Comparison of ENCODE assay signal across 18 mouse cellular contexts in genomic region chr1:37145966-37146365, GRCm38 (mm10).
DNase-seq lines count a peak whose midpoint lies in the region; ATAC-seq and TF ChIP-seq lines count a peak whose summit lies in the region.
"Had no signal": no experiment of that assay in that cellular context is flagged by ENCODE, and none has a peak within 500 bp of the region (broad histone marks: within the 10 kb centered on the region; RNA-seq: fewer than 3 reads in every experiment).

No protein-coding gene starts in this region.

- WGBS in heart, postnatal 0 days = 45% methylated on average over 4 of the region's 4 CpGs
- WGBS in heart, embryonic 10.5 days = 61% methylated on average over 4 of the region's 4 CpGs
- 62% methylated on average over 4 of the region's 4 CpGs for WGBS in limb, embryonic 14.5 days
- 91% methylated on average over 4 of the region's 4 CpGs for WGBS in limb, embryonic 10.5 days

- TF ChIP-seq POLR2A in limb, embryonic 14.5 days (IDR thresholded peaks at IDR 0.05; ENCODE audit: borderline replicate concordance, extremely low read depth, insufficient read depth, insufficient read length) = no peak
- no peak for TF ChIP-seq POLR2A in brain, embryonic 14.5 days (IDR thresholded peaks at IDR 0.05; ENCODE audit: borderline replicate concordance, extremely low read depth, insufficient read depth, insufficient read length, poor library complexity, severe bottlenecking)

- TF ChIP-seq EP300 in heart, postnatal 0 days (IDR thresholded peaks at IDR 0.05; ENCODE audit: low read depth) = no peak

- no peak overlapping the region for H3K27ac ChIP-seq in heart, postnatal 0 days (ENCODE audit: low read depth)
- H3K27ac ChIP-seq in heart, embryonic 10.5 days = no peak overlapping the region
- H3K27ac ChIP-seq in limb, embryonic 14.5 days (replicated peaks; ENCODE audit: low read depth, low read length) = no peak overlapping the region
- no peak overlapping the region for H3K27ac ChIP-seq in limb, embryonic 10.5 days
- H3K27ac ChIP-seq: forebrain, embryonic 15.5 days; hindbrain, embryonic 12.5 days; left cerebral cortex, adult 2 months; limb, embryonic 15.5 days; macrophage; midbrain, embryonic 13.5 days had no signal

- H3K4me1 ChIP-seq in heart, postnatal 0 days (ENCODE audit: control insufficient read depth, insufficient read depth) = no peaks in the 10 kb centered on the region
- no peaks in the 10 kb centered on the region for H3K4me1 ChIP-seq in heart, embryonic 10.5 days
- H3K4me1 ChIP-seq in limb, embryonic 14.5 days (ENCODE audit: control insufficient read depth, insufficient read depth, low read length) = no peaks in the 10 kb centered on the region
- no peaks in the 10 kb centered on the region for H3K4me1 ChIP-seq in limb, embryonic 10.5 days
- H3K4me1 ChIP-seq: forebrain, embryonic 15.5 days; hindbrain, embryonic 12.5 days; limb, embryonic 15.5 days; midbrain, embryonic 13.5 days had no signal

- no peaks in the 10 kb centered on the region; the same call in 1 of the 2 replicates for H3K9me3 ChIP-seq in heart, postnatal 0 days (replicated peaks; ENCODE audit: control insufficient read depth, low read length)
- H3K9me3 ChIP-seq in heart, embryonic 10.5 days = no peaks in the 10 kb centered on the region
- H3K9me3 ChIP-seq in limb, embryonic 14.5 days (ENCODE audit: control insufficient read depth, low read length) = no peaks in the 10 kb centered on the region
- H3K9me3 ChIP-seq in limb, embryonic 10.5 days (replicated peaks) = no peaks in the 10 kb centered on the region
- H3K9me3 ChIP-seq: forebrain, embryonic 15.5 days; G1E; hindbrain, embryonic 12.5 days; limb, embryonic 15.5 days; midbrain, embryonic 13.5 days had no signal

- no peaks in the 10 kb centered on the region for H3K36me3 ChIP-seq in heart, postnatal 0 days (replicated peaks; ENCODE audit: control insufficient read depth, insufficient read depth, low read length)
- no peaks in the 10 kb centered on the region for H3K36me3 ChIP-seq in heart, embryonic 10.5 days
- H3K36me3 ChIP-seq in limb, embryonic 14.5 days (ENCODE audit: control insufficient read depth, insufficient read depth, low read length) = no peaks in the 10 kb centered on the region
- H3K36me3 ChIP-seq in limb, embryonic 10.5 days = no peaks in the 10 kb centered on the region
- H3K36me3 ChIP-seq: forebrain, embryonic 15.5 days; G1E; hindbrain, embryonic 12.5 days; limb, embryonic 15.5 days; midbrain, embryonic 13.5 days had no signal

- peak; percentile 17 for DNase-seq in heart, postnatal 0 days (ENCODE audit: low spot score)
- DNase-seq in heart, embryonic 10.5 days (ENCODE audit: low spot score) = no peak
- DNase-seq in limb, embryonic 14.5 days (ENCODE audit: low spot score) = peak; percentile 45
- no peak for DNase-seq in limb, embryonic 10.5 days (ENCODE audit: low spot score)
- peak; percentile 53 for DNase-seq in brain, embryonic 14.5 days (ENCODE audit: low read depth)
- peak; percentile 31 to 48 for DNase-seq in lung, postnatal 4 days
- DNase-seq in spleen, postnatal 36 days (ENCODE audit: low spot score in 2 of 2) = no peak
- DNase-seq: adrenal gland, postnatal 25 days; cerebellum, adult 9-10 months; thymus, postnatal 36 days had no signal

- H3K9ac ChIP-seq in heart, postnatal 0 days (replicated peaks; ENCODE audit: low read depth, low read length) = no peak overlapping the region
- no peak overlapping the region for H3K9ac ChIP-seq in limb, embryonic 14.5 days (ENCODE audit: low read depth, low read length, severe bottlenecking)
- H3K9ac ChIP-seq: forebrain, embryonic 15.5 days; hindbrain, embryonic 12.5 days; limb, embryonic 15.5 days; midbrain, embryonic 13.5 days had no signal

- no peak for ATAC-seq in heart, postnatal 0 days (ENCODE audit: insufficient read depth, low read depth)
- no peak for ATAC-seq in limb, embryonic 14.5 days (ENCODE audit: low FRiP score, low read depth)
- ATAC-seq: forebrain, embryonic 15.5 days; intestine, postnatal 0 days; midbrain, embryonic 13.5 days had no signal

- no peak for TF ChIP-seq CTCF in heart, postnatal 0 days (IDR thresholded peaks at IDR 0.05; ENCODE audit: low read depth)
- TF ChIP-seq CTCF in brain, embryonic 14.5 days (IDR thresholded peaks at IDR 0.05; ENCODE audit: borderline replicate concordance, extremely low read depth, insufficient read depth, insufficient read length) = no peak

- H3K4me3 ChIP-seq in heart, postnatal 0 days (ENCODE audit: low read depth, low read length) = no peak overlapping the region
- H3K4me3 ChIP-seq in heart, embryonic 10.5 days = no peak overlapping the region
- no peak overlapping the region for H3K4me3 ChIP-seq in limb, embryonic 14.5 days (replicated peaks; ENCODE audit: low read length)
- no peak overlapping the region for H3K4me3 ChIP-seq in limb, embryonic 10.5 days
- H3K4me3 ChIP-seq: forebrain, embryonic 15.5 days; hindbrain, embryonic 12.5 days; left cerebral cortex, adult 2 months; limb, embryonic 15.5 days; midbrain, embryonic 13.5 days had no signal

- no peak overlapping the region for H3K4me2 ChIP-seq in heart, postnatal 0 days (ENCODE audit: low read depth, low read length)
- H3K4me2 ChIP-seq in limb, embryonic 14.5 days (replicated peaks; ENCODE audit: low read depth, low read length, severe bottlenecking) = no peak overlapping the region
- H3K4me2 ChIP-seq: forebrain, embryonic 15.5 days; hindbrain, embryonic 12.5 days; limb, embryonic 15.5 days; midbrain, embryonic 13.5 days had no signal

- no peaks in the 10 kb centered on the region for H3K27me3 ChIP-seq in heart, postnatal 0 days (ENCODE audit: control insufficient read depth, insufficient read depth, low read length)
- no peaks in the 10 kb centered on the region for H3K27me3 ChIP-seq in heart, embryonic 10.5 days (ENCODE audit: insufficient read depth, poor library complexity, severe bottlenecking)
- no peaks in the 10 kb centered on the region for H3K27me3 ChIP-seq in limb, embryonic 14.5 days (ENCODE audit: control insufficient read depth, insufficient read depth, low read length)
- no peaks in the 10 kb centered on the region for H3K27me3 ChIP-seq in limb, embryonic 10.5 days (ENCODE audit: low read depth, poor library complexity, severe bottlenecking)
- H3K27me3 ChIP-seq: forebrain, embryonic 15.5 days; hindbrain, embryonic 12.5 days; limb, embryonic 15.5 days; midbrain, embryonic 13.5 days had no signal

Comparison
In these comparisons a context has a peak if more than half of its experiments do, and no peak if none do; other contexts are left out.
1. DNase-seq: peak in heart, postnatal 0 days (single experiment), limb, embryonic 14.5 days (single experiment), brain, embryonic 14.5 days (single experiment) and lung, postnatal 4 days (2 of 2); none in heart, embryonic 10.5 days (single experiment), limb, embryonic 10.5 days (single experiment) and spleen, postnatal 36 days (0 of 2).